Mouse (Mus musculus) embryonic fibroblast, embryonic 13.5 days (primary cell): ENCODE results near the gene Alpk1. TPM values are rescaled to one million over a fixed set of nuclear protein-coding genes. Genes with fewer than 3 reads are reported as not detected.

Source experiments
- H3K27ac ChIP-seq: 2 replicates; pipeline ENCODE4 v1.5.1; 2012; ENCODE audit warnings: low read length, control low read depth, inconsistent platforms; ENCODE audit not compliant: insufficient read depth
- H3K4me1 ChIP-seq: 2 replicates; pipeline ENCODE4 v1.6.1; 2011; ENCODE audit warnings: low read length; ENCODE audit not compliant: control insufficient read depth, insufficient read depth
- H3K4me3 ChIP-seq: 2 replicates; pipeline ENCODE4 v1.5.1; 2011; ENCODE audit warnings: mild to moderate bottlenecking, control low read depth, low read length; ENCODE audit not compliant: insufficient read depth
- CTCF ChIP-seq: IDR thresholded peaks from 2 replicates; pipeline ENCODE4 v1.5.1; 2011; ENCODE audit warnings: mild to moderate bottlenecking, control low read depth, low read length, moderate library complexity, borderline replicate concordance; ENCODE audit not compliant: insufficient read depth
- POLR2A ChIP-seq: IDR thresholded peaks from 2 replicates; pipeline ENCODE4 v1.6.1; 2011; ENCODE audit warnings: low read depth, mild to moderate bottlenecking, control low read depth, low read length, moderate library complexity
- polyA plus RNA-seq: library from polyadenylated mRNA; stranded (reverse); fragments of >200 nt; gene quantifications from 2 replicates; pipeline ENCODE4 v1.2.4, GENCODE M21; 2011; ENCODE audit warnings: low read depth; ENCODE audit not compliant: missing spikeins, insufficient read length

The Alpk1 gene
- polyA plus RNA-seq, 1 experiment, result 6.2 TPM

GRCm38 (mm10) chr3:127701196-127701825, 79.0 kb downstream of the Alpk1 start:
- TF ChIP-seq POLR2A (no peak), CTCF (no peak)
- Histone ChIP-seq H3K27ac (no peak overlapping the region), H3K4me3 (no peak overlapping the region), H3K4me1 (no peaks in the 10 kb centered on the region)

- no peak overlapping the region for H3K27ac ChIP-seq
These were observed 81.7 kb downstream of the Alpk1 start for GRCm38 (mm10) chr3:127698636-127699035.

GRCm38 (mm10) chr3:127696541-127696940, 83.8 kb downstream of the Alpk1 start:
- Histone ChIP-seq H3K4me3 (no peak overlapping the region), H3K27ac (no peak overlapping the region), H3K4me1 (no peaks in the 10 kb centered on the region)
- TF ChIP-seq CTCF (no peak), POLR2A (no peak)

More at GRCm38 (mm10) chr3:127698636-127699035, 81.7 kb downstream of the Alpk1 start:
- no peaks in the 10 kb centered on the region for H3K4me1 ChIP-seq
- no peak overlapping the region for H3K4me3 ChIP-seq
- TF ChIP-seq POLR2A (no peak), CTCF (no peak)

- Histone ChIP-seq H3K4me1 (no peaks in the 10 kb centered on the region), H3K27ac (no peak overlapping the region), H3K4me3 (no peak overlapping the region)
- TF ChIP-seq POLR2A, result no peak
- no peak for TF ChIP-seq CTCF
These were observed 85.2 kb downstream of the Alpk1 start for GRCm38 (mm10) chr3:127694802-127695771.

GRCm38 (mm10) chr3:127691230-127691629, 89.1 kb downstream of the Alpk1 start:
- no peak for TF ChIP-seq POLR2A
- TF ChIP-seq CTCF, result no peak
- H3K27ac ChIP-seq, result no peak overlapping the region

GRCm38 (mm10) chr3:127679703-127680102, 100.6 kb downstream of the Alpk1 start:
- no peak for TF ChIP-seq POLR2A
- no peak for TF ChIP-seq CTCF
- Histone ChIP-seq H3K4me3 (no peak overlapping the region), H3K27ac (no peak overlapping the region), H3K4me1 (no peaks in the 10 kb centered on the region)

More at GRCm38 (mm10) chr3:127691230-127691629, 89.1 kb downstream of the Alpk1 start:
- H3K4me3 ChIP-seq, result no peak overlapping the region
- no peaks in the 10 kb centered on the region for H3K4me1 ChIP-seq

- H3K4me3 ChIP-seq, result no peak overlapping the region
- no peak for TF ChIP-seq CTCF
- TF ChIP-seq POLR2A, result no peak
- H3K4me1 ChIP-seq, result no peaks in the 10 kb centered on the region
- no peak overlapping the region for H3K27ac ChIP-seq
These were observed 118.4 kb downstream of the Alpk1 start for GRCm38 (mm10) chr3:127661646-127662531.

- Histone ChIP-seq H3K27ac (no peak overlapping the region), H3K4me1 (no peaks in the 10 kb centered on the region)
- TF ChIP-seq POLR2A (no peak), CTCF (no peak)
These were observed 119.6 kb downstream of the Alpk1 start for GRCm38 (mm10) chr3:127660712-127661111.

More at GRCm38 (mm10) chr3:127660712-127661111, 119.6 kb downstream of the Alpk1 start:
- H3K4me3 ChIP-seq, result no peak overlapping the region
